Mouse (Mus musculus) ovary, postnatal 14 days (tissue): ENCODE results near the gene Iffo1.

Experiments used
- DNase-seq: peaks from one replicate; pipeline ENCODE4 v3.0.0; 2022; ENCODE audit warnings: low spot score

Gene Iffo1

DNA sequence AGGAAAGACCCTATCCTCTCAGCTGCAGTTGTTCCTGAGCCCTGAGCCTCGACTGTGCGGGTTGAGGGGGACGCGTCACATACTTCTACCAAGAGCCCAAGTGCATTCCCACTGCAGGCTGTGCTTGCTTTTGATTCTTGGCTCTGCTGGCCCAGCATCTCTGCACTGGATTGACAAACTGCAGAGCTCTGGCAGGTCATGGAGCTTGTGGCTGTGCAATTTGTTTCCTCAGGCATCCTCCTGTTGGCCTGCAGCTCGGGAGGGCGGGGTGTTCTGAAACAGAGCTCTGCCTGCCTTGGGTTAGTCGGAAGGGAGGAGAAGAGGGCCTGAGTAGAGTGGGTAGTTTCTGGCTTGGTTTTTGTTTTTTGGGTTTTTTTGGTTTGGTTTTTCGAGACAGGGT, 2.6 kb upstream of the Iffo1 start:
- DNase-seq = no peak

DNA sequence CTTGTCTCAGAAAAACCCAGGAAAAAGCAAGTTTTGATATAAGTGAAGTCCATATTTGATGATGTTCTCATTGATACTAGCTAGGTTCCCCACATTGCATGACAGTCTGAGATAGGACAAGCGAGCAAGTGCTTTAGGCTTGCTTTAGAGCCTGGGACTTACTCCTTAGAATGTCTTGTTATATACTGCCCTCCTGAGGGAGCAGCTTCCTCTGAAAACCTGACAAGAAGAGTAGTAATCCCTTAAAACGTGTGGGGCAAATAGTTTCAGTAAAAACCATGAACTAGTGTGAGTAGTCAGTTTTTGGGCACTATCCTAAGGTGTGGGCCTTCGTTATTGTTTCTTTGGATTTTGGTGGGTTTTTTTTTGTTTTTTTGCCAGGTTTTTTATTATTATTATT, 1.9 kb upstream of the Iffo1 start:
- DNase-seq = no peak

DNA sequence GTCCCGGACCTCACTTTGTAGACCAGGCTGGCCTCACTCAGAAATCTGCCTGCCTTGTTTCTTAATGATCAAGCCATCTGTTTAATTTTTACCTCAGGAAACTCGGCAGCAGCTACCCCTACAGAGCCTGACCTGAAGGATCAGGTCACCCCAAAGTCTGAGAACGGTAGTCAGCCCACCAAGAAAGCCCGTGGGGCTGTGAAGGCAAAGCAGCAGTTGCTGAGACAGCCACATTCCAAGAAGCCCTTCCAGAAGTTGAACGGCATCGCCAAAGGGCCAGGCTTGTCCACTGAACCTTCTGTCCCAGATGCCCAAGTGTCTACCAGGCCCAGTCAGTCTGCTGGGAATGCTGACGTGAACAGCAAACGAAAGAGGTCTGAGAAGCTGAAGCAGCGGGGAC, 1.1 kb upstream of the Iffo1 start:
- DNase-seq = no peak

DNA sequence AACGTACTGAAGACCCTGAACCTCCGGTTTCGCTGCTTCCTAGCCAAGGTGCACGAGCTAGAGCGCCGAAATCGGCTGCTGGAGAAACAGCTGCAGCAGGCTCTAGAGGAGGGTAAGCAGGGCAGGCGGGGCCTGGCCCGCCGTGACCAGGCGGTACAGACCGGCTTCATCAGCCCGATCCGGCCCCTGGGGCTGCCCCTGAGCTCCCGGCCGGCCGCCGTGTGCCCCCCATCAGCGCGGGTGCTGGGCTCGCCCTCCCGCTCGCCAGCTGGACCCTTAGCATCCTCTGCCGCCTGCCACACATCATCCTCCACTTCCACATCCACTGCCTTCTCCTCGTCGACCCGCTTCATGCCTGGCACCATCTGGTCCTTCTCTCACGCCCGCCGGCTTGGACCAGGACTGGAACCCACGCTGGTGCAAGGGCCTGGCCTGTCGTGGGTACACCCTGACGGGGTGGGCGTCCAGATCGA, 474 bp downstream of the Iffo1 start:
- DNase-seq = no peak

DNA sequence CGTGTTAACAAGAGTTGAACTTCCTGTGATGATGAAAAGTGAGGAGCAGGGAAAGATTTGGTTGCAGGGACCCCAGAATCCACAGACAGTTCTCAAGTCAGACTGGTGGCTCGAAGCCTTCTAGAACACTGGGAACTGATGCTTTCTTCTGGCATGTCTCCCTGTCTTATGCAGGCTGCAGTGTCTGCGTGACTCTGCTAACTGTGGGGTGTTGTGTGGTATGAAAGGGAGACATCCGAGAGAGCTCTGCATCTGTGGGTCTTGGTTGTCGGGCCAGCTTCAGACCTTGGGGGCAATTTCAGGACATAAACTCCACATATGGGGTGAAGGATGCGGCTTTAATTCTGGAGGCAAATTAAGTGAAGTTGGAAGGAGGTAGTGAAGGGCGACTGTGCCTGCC, 1.1 kb downstream of the Iffo1 start:
- DNase-seq = no peak

DNA sequence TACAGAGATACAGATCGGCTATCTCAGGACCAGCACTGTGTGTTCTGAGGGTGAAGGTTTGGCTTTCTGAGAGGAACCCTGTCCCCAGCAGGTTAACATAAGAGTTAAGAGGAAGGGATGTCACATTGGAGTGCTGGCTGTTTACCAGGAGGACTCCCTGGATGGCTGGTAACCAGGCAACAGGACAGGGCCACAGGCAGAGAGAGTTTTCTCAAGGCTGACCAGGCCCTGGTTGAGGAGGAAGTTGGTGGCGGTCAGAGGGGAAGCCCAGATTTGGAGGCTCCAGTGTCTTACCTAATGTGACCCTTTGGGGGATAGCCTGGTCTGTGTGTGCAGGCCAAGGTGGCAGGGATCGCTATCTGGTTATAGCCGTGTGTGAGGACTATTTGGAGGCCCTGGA, 1.8 kb downstream of the Iffo1 start:
- no peak for DNase-seq

DNA sequence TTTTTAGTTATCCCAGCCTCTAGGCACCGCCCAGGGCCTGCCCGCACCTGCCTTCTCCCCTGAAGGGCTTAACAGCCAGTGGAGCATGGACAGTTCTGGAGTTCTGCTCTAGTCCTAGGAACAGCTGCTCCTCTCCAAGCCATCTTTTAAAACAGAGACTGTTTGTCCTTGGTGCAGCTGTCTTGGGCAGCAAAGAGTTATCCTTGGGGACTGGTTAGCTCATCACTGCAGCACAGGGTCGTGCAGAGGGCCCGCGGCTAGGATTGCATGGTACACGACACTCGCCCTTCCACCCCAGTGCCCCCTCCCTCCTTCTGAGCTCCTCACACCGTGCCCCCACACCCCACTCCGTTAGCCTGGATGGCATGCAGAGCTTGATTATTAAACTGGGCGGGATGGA, 2.3 kb downstream of the Iffo1 start:
- no peak for DNase-seq

DNA sequence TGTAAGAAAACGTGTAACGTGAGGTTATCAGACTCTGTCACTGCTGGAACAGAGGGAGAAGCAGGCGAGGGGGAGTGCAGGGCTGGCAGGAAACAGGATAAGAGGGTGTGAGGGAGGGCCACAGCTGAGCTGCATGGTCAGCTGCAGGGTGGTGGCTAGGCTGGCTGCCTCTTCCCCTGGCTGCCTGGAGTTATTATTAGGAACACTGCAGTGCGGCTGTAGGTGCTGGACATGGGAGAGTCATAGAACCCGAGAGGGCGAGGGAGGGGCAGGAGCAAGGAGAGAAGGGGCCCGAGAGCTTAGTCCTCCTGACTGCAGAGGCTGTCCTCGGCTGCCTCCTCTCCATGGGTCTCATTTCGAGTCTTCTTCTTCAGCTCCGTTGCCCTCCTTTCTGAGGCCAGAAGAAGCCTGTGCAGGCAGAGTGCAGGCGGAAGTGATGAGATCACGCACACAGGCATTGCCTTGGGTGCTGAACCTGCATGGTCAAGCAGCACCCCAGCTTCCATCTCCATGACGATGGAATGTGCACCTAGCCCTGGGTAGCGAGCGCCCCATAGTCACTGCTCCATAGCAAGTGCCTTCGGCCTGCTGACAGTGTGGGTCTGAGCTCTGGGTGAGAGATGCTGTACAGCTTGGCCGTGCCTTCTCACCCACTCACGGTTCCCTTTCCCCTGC, 3.3 kb downstream of the Iffo1 start:
- DNase-seq = no peak

DNA sequence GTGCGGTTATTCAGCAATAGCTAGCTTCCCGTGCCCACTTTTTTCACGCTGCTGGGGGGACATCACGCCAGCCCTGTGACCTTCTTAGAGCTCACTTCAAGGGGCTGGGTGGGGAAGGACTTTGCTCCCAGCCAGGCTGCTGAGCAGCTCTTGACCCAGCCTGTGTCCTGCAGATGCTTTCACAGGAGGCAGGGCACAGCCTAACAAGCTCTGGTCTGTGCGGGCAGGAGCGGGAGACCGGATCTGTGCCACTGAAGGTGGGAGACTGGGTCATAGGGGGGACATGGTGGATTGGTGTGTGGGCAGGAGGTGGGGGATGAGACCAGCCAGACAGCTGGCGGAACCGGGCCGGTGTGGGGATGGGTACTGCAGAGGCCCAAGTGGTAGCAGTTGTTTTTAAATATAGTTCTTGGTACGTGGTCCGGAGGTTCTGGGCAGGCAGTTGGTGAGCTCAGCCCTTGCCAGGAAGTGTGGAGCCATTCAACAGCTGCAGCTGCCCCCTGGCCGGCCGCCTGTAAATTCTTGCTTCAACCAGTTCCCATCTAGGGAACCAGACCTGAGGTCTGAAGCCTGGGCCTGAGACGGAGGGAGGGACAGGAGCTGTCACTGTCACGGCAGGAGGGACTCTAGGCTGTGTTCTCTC, 4.0 kb downstream of the Iffo1 start:
- DNase-seq = no peak

DNA sequence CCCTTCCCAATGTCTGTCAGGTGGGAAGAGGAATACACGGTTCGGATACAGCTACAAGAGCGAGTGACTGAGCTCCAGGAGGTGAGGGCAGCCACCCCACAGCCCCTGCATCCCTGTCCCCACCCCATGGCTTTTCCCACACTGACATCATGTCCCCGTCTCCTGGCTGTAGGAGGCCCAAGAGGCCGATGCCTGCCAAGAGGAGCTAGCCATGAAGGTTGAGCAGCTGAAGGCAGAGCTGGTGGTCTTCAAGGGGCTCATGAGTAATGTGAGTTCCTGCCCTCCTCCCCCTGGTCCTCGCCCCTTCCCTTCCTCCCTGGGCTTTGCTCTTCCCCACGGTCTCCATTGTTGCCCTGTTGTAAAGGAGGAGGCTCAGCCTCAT, 4.5 kb downstream of the Iffo1 start:
- DNase-seq = no peak

DNA sequence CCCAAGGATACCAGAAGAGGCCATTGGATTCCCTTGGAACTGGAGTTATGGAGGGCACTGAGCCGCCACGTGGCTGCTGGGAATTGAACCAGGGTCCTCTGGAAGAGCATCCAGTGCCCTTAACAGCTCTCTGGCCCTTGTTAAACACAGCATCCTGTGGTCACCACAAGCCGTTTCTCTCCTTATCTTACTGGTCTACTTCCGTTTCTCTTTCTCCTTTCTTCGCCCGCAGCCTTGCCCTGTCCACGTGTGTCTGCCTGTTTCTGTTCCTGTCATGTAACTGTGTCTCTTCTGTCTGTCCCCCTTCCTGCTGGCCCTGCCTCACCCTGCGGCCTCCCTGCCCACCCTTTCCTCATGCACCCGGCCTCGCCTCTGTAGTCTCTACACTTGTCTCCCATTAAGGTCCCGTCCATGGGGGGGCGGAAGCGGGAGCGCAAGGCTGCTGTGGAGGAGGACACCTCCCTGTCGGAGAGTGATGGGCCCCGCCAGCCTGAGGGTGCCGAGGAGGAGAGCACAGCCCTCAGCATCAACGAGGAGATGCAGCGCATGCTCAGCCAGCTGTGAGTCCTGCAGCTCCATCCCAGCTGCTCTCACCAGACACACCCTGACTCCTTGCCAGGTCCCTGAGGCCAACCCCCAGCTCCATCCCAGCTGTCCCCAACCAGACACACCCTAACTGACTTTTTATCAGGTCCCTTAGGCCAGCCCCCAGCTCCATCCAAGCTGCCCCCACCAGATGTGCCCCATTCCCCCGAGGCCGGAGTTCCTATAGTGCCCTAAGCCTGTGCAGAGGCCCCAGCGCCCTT, 7.4 kb downstream of the Iffo1 start:
- DNase-seq = no peak

DNA sequence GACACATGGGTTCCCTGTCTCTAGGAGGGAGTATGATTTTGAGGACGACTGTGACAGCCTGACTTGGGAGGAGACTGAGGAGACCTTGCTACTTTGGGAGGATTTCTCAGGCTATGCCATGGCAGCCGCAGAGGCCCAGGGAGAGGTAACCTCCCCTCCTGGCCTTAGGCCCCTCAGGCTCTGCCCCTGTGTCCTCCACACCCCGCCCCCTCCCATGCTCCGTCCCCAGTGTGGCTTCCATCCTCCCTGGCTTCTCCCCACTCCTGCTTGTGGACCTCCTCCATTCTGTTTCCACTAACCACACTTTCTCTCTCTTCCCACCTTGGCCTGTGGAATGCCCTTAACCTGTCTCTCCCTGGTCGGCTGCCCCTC, 8.0 kb downstream of the Iffo1 start:
- DNase-seq = no peak

DNA sequence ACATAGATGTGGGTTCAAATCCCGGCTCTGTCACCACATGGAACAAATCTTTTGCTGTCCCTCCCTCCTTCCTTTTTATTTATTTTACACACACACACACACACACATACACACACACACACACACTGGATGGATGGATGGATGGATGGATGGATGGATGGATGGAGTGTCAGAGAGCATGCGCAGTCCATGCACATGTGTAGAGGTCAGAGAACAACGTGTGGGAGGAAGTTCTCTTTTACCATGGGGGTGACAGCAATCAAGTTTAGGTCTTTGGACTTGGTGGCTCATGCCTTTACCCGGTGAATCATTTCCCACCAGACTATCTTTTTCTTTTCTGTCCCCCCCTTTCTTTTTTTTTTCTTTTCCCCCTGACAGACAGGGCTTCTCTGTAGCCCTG, 8.6 kb downstream of the Iffo1 start:
- DNase-seq = no peak

DNA sequence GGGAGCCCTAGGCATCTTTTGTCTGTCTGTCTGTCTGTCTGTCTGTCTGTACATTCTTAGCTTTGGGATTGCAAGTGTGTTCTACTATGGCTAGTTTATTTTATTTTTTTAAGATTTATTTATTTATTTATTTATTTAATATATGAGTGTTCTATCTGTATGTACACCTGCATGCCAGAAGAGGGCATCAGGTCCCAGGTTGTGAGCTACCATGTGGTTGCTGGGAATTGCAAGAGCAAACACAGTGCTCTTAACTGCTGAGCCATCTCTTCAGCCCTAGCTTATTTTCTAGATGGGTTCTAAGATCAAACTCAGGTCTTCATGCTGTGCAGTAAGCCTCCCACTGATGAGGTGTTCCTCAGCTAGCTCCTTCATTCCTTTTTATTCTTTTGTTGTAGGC, 9.5 kb downstream of the Iffo1 start:
- DNase-seq = no peak

DNA sequence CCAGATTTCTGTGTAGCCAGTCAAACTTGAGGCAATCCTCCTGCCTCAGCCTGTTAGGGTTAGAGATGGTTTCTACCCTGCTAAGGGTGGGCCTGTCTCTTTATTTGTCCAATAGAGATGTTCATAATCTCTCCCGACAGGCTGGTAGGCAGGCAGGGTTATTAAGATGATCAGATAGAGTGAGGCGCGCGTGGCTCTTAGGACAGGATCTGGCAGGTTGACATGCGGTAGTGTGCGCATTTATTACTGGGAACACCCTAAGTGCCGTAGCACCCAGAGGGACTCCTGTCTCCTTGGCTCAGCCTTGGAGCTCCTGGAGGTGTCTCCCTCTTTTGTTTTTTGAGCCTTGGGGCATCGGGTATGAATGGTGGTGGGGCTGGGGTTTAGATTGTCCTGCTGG, 10.2 kb downstream of the Iffo1 start:
- no peak for DNase-seq

DNA sequence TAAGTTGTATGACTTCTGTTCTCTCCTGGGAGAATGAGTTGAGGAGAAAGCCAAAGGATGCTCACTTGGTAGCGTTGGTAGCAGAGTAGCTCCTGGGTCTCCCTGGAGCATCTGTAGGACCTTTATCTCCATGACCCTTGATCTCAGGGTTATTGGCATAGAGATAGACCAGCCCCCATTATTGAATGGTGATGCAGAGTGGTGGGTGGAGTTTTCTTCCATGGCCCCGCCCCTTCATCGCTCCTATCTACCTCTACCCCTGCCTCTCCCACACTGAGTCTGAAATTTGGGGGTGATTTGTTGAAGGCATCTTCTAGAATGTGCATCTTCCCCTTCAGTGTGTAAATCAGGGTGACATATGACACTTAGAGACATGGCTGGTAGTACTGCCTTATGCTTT, 11.4 kb downstream of the Iffo1 start:
- DNase-seq = no peak

DNA sequence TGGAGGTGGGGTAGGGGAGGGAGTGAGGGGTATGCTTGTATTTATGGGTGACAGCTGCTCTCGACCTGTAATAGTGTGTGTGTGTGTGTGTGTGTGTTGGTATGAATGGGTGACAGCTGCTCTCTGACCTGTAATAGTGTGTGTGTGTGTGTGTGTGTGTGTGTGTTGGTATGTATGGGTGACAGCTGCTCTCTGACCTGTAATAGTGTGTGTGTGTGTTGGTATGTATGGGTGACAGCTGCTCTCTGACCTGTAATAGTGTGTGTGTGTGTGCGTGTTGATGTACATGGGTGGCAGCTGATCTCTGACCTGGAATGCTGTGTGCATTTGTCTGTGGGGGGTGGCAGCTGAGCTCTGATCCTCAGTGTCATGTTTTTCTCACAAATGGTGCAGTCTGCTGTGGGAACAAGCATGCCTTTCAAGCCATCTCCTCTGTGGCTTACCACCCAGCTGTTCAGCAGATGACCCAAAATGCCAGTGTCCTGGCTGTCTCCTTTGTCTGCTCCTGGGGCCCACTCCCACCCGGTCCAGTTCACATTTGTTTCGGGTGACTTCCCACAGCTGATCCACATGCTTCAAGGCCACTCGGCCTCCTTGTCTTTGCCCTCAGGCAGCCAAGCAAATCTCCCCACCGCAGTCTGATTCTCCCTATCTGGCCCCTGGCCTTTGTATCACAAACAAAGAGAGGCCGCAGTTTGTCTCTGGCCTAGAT, 12.0 kb downstream of the Iffo1 start:
- no peak for DNase-seq

DNA sequence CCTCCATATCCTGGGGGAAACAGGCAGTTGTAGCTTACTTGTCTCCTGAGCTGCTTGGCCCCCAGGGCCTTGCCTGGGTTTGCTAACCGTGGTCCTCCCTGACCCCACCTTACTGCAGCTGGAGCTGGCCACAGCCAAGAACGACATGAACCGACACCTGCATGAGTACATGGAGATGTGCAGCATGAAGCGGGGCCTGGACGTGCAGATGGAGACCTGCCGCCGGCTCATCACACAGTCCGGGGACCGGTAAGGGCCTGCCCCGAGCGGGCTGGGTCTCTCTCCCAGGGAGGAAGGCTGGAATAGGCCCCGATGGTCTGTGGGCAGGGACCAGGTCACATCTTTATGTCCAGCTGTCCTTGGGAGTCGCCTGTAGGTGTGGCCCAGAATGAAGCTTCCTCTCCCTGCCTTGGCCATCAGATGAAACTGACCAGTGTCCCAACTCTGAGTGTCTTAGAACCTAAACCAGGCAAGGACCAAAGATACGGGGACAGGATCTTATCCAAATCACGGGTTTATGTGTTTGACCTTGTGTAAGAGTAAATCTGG, 14.0 kb downstream of the Iffo1 start:
- no peak for DNase-seq

DNA sequence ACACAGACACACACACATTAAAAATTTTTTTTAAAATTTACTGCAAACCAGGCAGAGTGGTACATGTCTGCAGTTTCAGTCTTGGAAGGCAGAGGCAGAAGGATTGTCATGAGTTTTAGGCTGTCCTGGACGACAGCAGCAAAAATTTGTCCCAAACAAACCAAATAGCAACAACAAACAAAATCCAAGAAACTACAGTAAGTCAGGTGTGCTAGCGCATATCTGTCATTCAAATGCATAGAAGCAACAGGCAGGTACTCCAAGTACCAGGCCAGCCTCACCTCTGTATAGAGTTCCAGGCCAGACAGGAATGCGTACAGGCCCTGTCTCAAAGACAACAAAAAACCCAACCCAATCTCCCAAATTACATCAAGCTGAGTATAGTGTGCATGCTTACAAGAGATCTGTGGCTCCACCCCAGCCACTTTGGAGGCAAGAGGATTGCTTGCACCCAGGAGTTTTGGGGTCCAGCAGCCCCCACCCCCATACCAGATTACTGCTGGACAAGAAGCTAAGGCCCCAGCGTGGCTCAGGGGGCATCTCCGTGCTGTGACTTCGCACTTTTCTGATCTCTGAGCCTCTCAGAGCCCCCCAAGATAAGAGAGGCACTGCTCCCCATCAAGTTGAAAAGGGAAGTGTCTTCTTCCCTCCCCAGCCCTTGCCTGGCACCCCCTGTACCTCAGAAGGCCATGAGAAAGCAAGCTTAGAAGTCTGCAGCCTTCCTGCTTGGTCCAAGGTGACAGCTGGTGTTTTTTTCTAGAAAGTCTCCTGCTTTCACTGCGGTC, 14.9 kb downstream of the Iffo1 start:
- DNase-seq = no peak

DNA sequence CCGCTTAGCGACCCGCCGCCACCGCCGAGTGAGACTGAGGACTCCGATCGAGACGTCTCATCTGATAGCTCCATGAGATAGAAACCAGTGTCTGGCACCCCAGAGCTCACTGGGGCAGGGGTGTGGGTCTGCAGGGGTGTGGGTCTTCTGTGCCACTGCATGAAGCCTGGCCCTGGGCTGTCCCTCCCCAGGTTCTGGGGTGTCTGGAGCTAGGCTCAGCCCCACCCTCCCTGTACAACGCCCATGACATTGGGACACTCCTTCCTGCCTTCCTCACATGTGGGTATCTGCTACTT, 15.5 kb downstream of the Iffo1 start:
- no peak for DNase-seq

DNA sequence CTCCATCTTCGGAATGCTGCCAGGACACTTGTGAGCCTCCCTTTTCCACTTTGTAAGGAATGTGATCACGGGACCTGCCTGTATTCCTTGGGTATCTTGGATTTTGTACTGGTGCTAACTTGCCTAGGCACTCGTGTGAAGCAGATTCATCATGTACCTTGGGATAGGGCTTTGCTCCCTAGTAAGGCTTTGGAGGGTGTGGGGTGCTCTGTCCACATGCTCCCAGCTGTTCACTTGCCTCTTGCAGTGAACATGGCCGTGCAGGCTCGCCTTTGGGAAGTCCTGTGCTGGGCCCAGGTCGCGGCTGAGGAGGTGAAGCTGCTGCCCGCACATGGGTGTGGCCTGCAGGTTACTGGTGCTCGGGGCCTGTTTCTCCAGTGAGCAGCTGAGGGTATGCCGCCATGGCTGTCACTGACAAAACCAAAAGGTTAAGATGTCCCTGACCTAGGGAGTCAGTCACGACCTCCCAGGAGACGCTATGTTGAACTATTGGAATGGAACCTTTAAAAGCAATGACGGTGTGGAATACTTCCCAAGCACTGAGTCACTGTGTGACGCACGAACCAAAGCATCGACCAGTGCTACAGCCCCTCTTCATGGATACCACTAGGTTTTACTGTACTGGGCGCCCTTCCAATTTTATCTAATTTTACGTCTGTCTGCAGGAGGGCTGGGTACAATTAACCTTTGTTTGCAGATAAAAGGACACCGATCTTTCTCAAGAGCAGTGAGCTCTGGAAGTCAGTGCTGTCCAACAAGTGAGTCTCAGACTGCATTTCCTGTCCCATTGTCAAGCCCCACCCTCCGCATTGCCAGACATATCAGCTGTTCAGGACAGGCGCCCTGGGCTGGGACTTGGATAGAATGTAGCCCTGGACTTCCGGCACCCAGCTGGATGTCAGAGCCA, 16.1 kb downstream of the Iffo1 start:
- DNase-seq = no peak
